Mouse (Mus musculus): ENCODE results near the gene Pparg. TPM values are rescaled to one million over a fixed set of nuclear protein-coding genes. Genes with fewer than 3 reads are reported as not detected.

Gene Pparg
- polyA plus RNA-seq, 1 experiment, result 12.6 TPM

- H3K79me2 ChIP-seq (ENCODE audit: control insufficient read depth, insufficient read depth), result no peaks in the 10 kb centered on the region
- no peak overlapping the region for H3K4me3 ChIP-seq (ENCODE audit: insufficient read depth, poor library complexity, severe bottlenecking)
- H3K36me3 ChIP-seq (ENCODE audit: control insufficient read depth, insufficient read depth), result no peaks in the 10 kb centered on the region
- H3ac ChIP-seq (ENCODE audit: control insufficient read depth, insufficient read length, low read depth), result no peak overlapping the region
- no peaks in the 10 kb centered on the region for H3K79me3 ChIP-seq (ENCODE audit: low read depth)
- H3K27me3 ChIP-seq (ENCODE audit: control insufficient read depth, insufficient read depth, insufficient read length), result no peaks in the 10 kb centered on the region
- TF ChIP-seq MYOD1 (IDR thresholded peaks at IDR 0.05; ENCODE audit: control insufficient read depth, insufficient read length, low read depth) (no peak), FOSL1 (IDR thresholded peaks at IDR 0.05; ENCODE audit: insufficient read depth, low read length, poor library complexity, severe bottlenecking) (peak; percentile 6)
Measured at GRCm38 (mm10) chr6:115333099-115333694, 27.6 kb upstream of the Pparg start.

DNA sequence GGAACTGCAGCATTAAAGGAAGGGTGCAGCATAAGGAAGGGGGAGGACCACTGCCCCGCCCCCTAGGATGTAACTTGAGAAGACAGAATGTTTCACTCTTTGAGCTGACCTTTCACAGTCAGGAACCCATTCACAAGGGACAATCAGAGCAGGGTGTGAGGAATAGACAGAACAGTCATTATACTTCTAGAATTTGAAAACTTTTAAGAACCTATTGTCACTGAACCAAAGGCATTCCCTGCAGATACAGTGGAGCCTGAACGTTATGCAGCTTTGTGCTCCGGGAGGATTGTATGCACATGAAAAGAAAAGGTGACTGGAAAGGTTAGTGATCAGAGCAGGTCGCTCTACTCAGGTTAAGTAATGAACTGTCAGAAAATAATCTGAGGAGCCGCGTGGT is 25.2 kb upstream of the Pparg start:
- no peak for TF ChIP-seq MYOD1 (IDR thresholded peaks at IDR 0.05; ENCODE audit: control insufficient read depth, insufficient read length, low read depth)
- TF ChIP-seq USF1 (IDR thresholded peaks at IDR 0.05; ENCODE audit: low read depth), result no peak
- TF ChIP-seq MYOG (IDR thresholded peaks at IDR 0.05; ENCODE audit: control insufficient read depth, extremely low read depth, insufficient read length), result no peak
- TF ChIP-seq CEBPB (IDR thresholded peaks at IDR 0.05; ENCODE audit: low read depth), result no peak
- TF ChIP-seq CTCF (IDR thresholded peaks at IDR 0.05; ENCODE audit: control insufficient read depth, insufficient read depth, insufficient read length), result no peak
- no peak for TF ChIP-seq MAX (IDR thresholded peaks at IDR 0.05)
- TF ChIP-seq FOSL1 (IDR thresholded peaks at IDR 0.05; ENCODE audit: insufficient read depth, low read length, poor library complexity, severe bottlenecking), result no peak
- no peak overlapping the region for H3ac ChIP-seq (ENCODE audit: control insufficient read depth, insufficient read length, low read depth)
- no peaks in the 10 kb centered on the region for H3K79me2 ChIP-seq (ENCODE audit: control insufficient read depth, insufficient read depth)
- H3K79me3 ChIP-seq (ENCODE audit: low read depth), result no peaks in the 10 kb centered on the region
- H3K27me3 ChIP-seq (ENCODE audit: control insufficient read depth, insufficient read depth, insufficient read length), result no peaks in the 10 kb centered on the region
- no peak overlapping the region for H3K4me3 ChIP-seq (ENCODE audit: insufficient read depth, poor library complexity, severe bottlenecking)
- H3K36me3 ChIP-seq (ENCODE audit: control insufficient read depth, insufficient read depth), result no peaks in the 10 kb centered on the region

GRCm38 (mm10) chr6:115340084-115340483 is 20.7 kb upstream of the Pparg start:
- Histone ChIP-seq H3ac (ENCODE audit: control insufficient read depth, insufficient read length, low read depth) (no peak overlapping the region), H3K79me2 (ENCODE audit: control insufficient read depth, insufficient read depth) (no peaks in the 10 kb centered on the region), H3K27me3 (ENCODE audit: control insufficient read depth, insufficient read depth, insufficient read length) (no peaks in the 10 kb centered on the region), H3K79me3 (ENCODE audit: low read depth) (no peaks in the 10 kb centered on the region), H3K36me3 (ENCODE audit: control insufficient read depth, insufficient read depth) (no peaks in the 10 kb centered on the region), H3K4me3 (ENCODE audit: insufficient read depth, poor library complexity, severe bottlenecking) (no peak overlapping the region)
- peak; percentile 89 for TF ChIP-seq CEBPB (IDR thresholded peaks at IDR 0.05; ENCODE audit: low read depth)
- no peak for TF ChIP-seq CTCF (IDR thresholded peaks at IDR 0.05; ENCODE audit: control insufficient read depth, insufficient read depth, insufficient read length)

DNA sequence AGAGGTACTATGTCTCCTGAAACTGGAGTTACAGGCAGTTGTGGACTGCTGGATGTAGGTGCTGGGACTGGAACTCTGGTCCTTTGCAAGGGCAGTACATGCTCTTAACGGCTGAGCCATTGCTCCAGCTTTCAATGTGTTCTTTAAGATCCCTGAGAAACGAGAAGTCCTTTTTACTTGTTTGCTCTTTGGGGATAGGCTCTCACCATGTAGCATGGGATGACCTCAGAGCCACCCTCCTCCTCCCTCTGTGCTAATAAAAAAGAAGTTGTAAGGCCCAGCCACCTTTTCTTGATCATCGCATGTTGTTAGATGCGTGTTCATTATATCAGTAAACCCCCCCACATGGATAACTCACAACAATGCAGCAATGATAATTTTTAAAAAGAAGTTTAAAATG is 17.7 kb upstream of the Pparg start:
- Histone ChIP-seq H3K27me3 (ENCODE audit: control insufficient read depth, insufficient read depth, insufficient read length) (no peaks in the 10 kb centered on the region), H3K4me3 (ENCODE audit: insufficient read depth, poor library complexity, severe bottlenecking) (no peak overlapping the region), H3K36me3 (ENCODE audit: control insufficient read depth, insufficient read depth) (no peaks in the 10 kb centered on the region), H3K79me3 (ENCODE audit: low read depth) (no peaks in the 10 kb centered on the region), H3ac (ENCODE audit: control insufficient read depth, insufficient read length, low read depth) (no peak overlapping the region), H3K79me2 (ENCODE audit: control insufficient read depth, insufficient read depth) (no peaks in the 10 kb centered on the region)
- TF ChIP-seq MYOD1 (IDR thresholded peaks at IDR 0.05; ENCODE audit: control insufficient read depth, insufficient read length, low read depth), result no peak
- no peak for TF ChIP-seq CTCF (IDR thresholded peaks at IDR 0.05; ENCODE audit: control insufficient read depth, insufficient read depth, insufficient read length)
- no peak for TF ChIP-seq USF1 (IDR thresholded peaks at IDR 0.05; ENCODE audit: low read depth)
- TF ChIP-seq CEBPB (IDR thresholded peaks at IDR 0.05; ENCODE audit: low read depth), result no peak
- no peak for TF ChIP-seq MAX (IDR thresholded peaks at IDR 0.05)
- no peak for TF ChIP-seq MYOG (IDR thresholded peaks at IDR 0.05; ENCODE audit: control insufficient read depth, extremely low read depth, insufficient read length)
- no peak for TF ChIP-seq FOSL1 (IDR thresholded peaks at IDR 0.05; ENCODE audit: insufficient read depth, low read length, poor library complexity, severe bottlenecking)

DNA sequence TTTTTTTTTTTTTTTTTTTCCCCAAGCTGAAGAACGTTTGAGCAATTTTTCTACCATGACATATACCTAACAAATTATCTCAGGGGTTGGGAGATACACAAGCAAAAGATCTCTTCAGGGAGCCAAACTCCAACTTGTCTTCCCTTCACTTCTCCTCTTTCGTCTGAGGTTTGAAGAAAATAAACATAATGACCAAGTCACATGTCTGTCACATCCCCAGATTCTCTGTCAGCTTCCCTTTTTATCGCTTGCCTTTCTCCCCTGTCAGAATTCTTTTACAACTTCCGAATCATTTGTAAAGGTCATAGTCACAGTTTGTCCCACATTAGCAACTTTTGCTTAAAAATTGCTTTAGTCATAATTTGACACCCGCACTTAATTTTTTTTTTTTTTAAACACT is 17.2 kb upstream of the Pparg start:
- H3K27me3 ChIP-seq (ENCODE audit: control insufficient read depth, insufficient read depth, insufficient read length), result no peaks in the 10 kb centered on the region
- no peaks in the 10 kb centered on the region for H3K36me3 ChIP-seq (ENCODE audit: control insufficient read depth, insufficient read depth)
- H3K4me3 ChIP-seq (ENCODE audit: insufficient read depth, poor library complexity, severe bottlenecking), result no peak overlapping the region
- TF ChIP-seq CEBPB (IDR thresholded peaks at IDR 0.05; ENCODE audit: low read depth), result no peak
- no peak for TF ChIP-seq MYOG (IDR thresholded peaks at IDR 0.05; ENCODE audit: control insufficient read depth, extremely low read depth, insufficient read length)
- no peak for TF ChIP-seq CTCF (IDR thresholded peaks at IDR 0.05; ENCODE audit: control insufficient read depth, insufficient read depth, insufficient read length)
- H3K79me3 ChIP-seq (ENCODE audit: low read depth), result no peaks in the 10 kb centered on the region
- H3K79me2 ChIP-seq (ENCODE audit: control insufficient read depth, insufficient read depth), result no peaks in the 10 kb centered on the region
- H3ac ChIP-seq (ENCODE audit: control insufficient read depth, insufficient read length, low read depth), result no peak overlapping the region

DNA sequence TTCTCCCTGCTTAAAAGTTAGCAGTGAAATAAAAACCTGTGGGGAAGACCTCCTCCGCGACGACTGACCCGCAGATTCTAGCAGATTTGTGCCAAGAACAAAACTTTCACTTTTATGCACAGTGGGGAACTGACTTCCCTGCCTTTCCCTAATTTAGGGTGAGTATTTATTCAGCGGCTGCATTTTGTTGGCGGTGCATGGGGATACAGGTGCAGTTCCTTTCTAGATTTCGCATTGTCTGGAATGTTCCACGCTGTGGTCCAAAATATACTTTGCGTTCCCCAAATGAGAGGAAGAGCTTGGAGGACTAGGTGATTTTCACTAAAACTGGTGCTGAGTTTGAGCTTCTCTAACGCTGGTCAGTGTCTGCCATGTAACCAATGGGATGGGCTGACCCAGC is 16.6 kb upstream of the Pparg start:
- Histone ChIP-seq H3K79me3 (ENCODE audit: low read depth) (no peaks in the 10 kb centered on the region), H3K4me3 (ENCODE audit: insufficient read depth, poor library complexity, severe bottlenecking) (no peak overlapping the region), H3ac (ENCODE audit: control insufficient read depth, insufficient read length, low read depth) (no peak overlapping the region), H3K79me2 (ENCODE audit: control insufficient read depth, insufficient read depth) (no peaks in the 10 kb centered on the region), H3K27me3 (ENCODE audit: control insufficient read depth, insufficient read depth, insufficient read length) (no peaks in the 10 kb centered on the region), H3K36me3 (ENCODE audit: control insufficient read depth, insufficient read depth) (no peaks in the 10 kb centered on the region)
- TF ChIP-seq USF1 (IDR thresholded peaks at IDR 0.05; ENCODE audit: low read depth), result no peak
- TF ChIP-seq MYOD1 (IDR thresholded peaks at IDR 0.05; ENCODE audit: control insufficient read depth, insufficient read length, low read depth), result no peak
- TF ChIP-seq MAX (IDR thresholded peaks at IDR 0.05), result no peak
- TF ChIP-seq CTCF (IDR thresholded peaks at IDR 0.05; ENCODE audit: control insufficient read depth, insufficient read depth, insufficient read length), result no peak
- TF ChIP-seq MYOG (IDR thresholded peaks at IDR 0.05; ENCODE audit: control insufficient read depth, extremely low read depth, insufficient read length), result no peak
- TF ChIP-seq FOSL1 (IDR thresholded peaks at IDR 0.05; ENCODE audit: insufficient read depth, low read length, poor library complexity, severe bottlenecking), result no peak
- TF ChIP-seq CEBPB (IDR thresholded peaks at IDR 0.05; ENCODE audit: low read depth), result no peak
